Mouse (Mus musculus) myocyte (in vitro differentiated cells): Measurements from ENCODE around the gene Sec61a1.

Source experiments
- CEBPB ChIP-seq: IDR thresholded peaks from 2 replicates; pipeline ENCODE4 v1.6.1; 2011; ENCODE audit warnings: mild to moderate bottlenecking, moderate library complexity; ENCODE audit not compliant: poor library complexity, insufficient read depth, severe bottlenecking
- E2F4 ChIP-seq: IDR thresholded peaks from one replicate; pipeline ENCODE4 v1.6.1; 2011; ENCODE audit warnings: mild to moderate bottlenecking, control low read depth, moderate library complexity; ENCODE audit not compliant: insufficient read depth
- MAX ChIP-seq: IDR thresholded peaks from one replicate; pipeline ENCODE4 v1.6.1; 2011; ENCODE audit warnings: low read depth, mild to moderate bottlenecking, control low read depth
- MYOD1 ChIP-seq, 3 experiments: IDR thresholded peaks; one replicate each; pipeline ENCODE4 v1.6.1; 2011; ENCODE audit warnings: control low read depth in 2 of 3, low read depth in 2 of 3, mild to moderate bottlenecking in 2 of 3, moderate library complexity in 1 of 3; ENCODE audit not compliant: insufficient read length in 2 of 3, control insufficient read depth in 1 of 3
- POLR2A ChIP-seq: IDR thresholded peaks from one replicate; pipeline ENCODE4 v1.6.1; 2011; ENCODE audit warnings: low read depth, mild to moderate bottlenecking, control low read depth, moderate library complexity; ENCODE audit not compliant: insufficient read length
- POLR2AphosphoS2 ChIP-seq: IDR thresholded peaks from one replicate; pipeline ENCODE4 v1.6.1; 2011; ENCODE audit warnings: low read depth, control low read depth; ENCODE audit not compliant: insufficient read length
- TCF12 ChIP-seq: IDR thresholded peaks from one replicate; pipeline ENCODE4 v1.6.1; 2011; ENCODE audit warnings: mild to moderate bottlenecking, control low read depth; ENCODE audit not compliant: poor library complexity, insufficient read depth, severe bottlenecking
- TCF3 ChIP-seq: IDR thresholded peaks from one replicate; pipeline ENCODE4 v1.6.1; 2011; ENCODE audit warnings: low read depth, control low read depth; ENCODE audit not compliant: insufficient read length
- USF1 ChIP-seq: IDR thresholded peaks from one replicate; pipeline ENCODE4 v1.6.1; 2011; ENCODE audit warnings: low read depth, mild to moderate bottlenecking, control low read depth, moderate library complexity

DNA sequence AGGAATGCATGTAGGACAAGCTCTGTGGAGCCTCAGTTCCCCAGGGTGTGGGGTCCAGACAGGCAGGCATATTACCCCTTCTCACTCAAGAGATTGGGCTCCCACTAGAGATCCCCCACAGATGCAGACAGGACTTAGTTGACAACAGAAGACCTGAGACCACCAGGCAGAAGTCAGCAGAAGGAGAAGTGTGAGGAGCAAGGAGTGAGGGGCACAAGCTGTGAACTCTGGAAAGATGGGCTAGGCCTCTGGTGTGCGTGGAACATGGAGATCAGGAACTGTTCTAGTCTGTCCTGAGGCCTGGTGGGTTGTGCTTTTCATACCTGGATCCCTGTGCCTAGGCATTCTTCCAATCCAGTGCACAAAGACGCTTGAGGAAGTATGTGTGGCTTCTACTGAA is 31.2 kb upstream of the Sec61a1 start:
- TF ChIP-seq POLR2AphosphoS2 (no peak), CEBPB (no peak), POLR2A (no peak), E2F4 (no peak), MAX (no peak), TCF3 (no peak), USF1 (no peak), TCF12 (no peak), MYOD1 (IDR thresholded peaks at IDR 0.05; ENCODE audit: control insufficient read depth in 1 of 3, insufficient read length in 2 of 3, low read depth in 2 of 3) (no peak)
